Mouse (Mus musculus) common myeloid progenitor, adult 5-6 weeks (primary cell): ENCODE results near the gene Gramd1b. TPM values are rescaled to one million over a fixed set of nuclear protein-coding genes. Genes with fewer than 3 reads are reported as not detected.

Source experiments
- ATAC-seq: replicated peaks from 2 replicates; pipeline ENCODE4 v1.8.0; 2016; ENCODE audit warnings: low read depth, mild to moderate bottlenecking, moderate TSS enrichment, inconsistent platforms; ENCODE audit not compliant: poor library complexity, severe bottlenecking
- total RNA-seq: library from RNA; stranded (forward); fragments of 200-1000, 187-1606 nt; gene quantifications from 2 replicates; pipeline ENCODE4 v1.2.3, GENCODE M21; 2017

Gramd1b gene
- total RNA-seq, 1 experiment from 2014 or later = 8.5 TPM

- no peak for ATAC-seq
Measured at GRCm38 (mm10) chr9:40405804-40406203, 125.4 kb downstream of the Gramd1b start.

- ATAC-seq = no peak
Measured at GRCm38 (mm10) chr9:40405263-40405662, 125.9 kb downstream of the Gramd1b start.

- ATAC-seq = no peak
Measured at GRCm38 (mm10) chr9:40404637-40405036, 126.5 kb downstream of the Gramd1b start.

GRCm38 (mm10) chr9:40403750-40404149 lies 127.4 kb downstream of the Gramd1b start:
- no peak for ATAC-seq

GRCm38 (mm10) chr9:40401818-40402217 lies 129.4 kb downstream of the Gramd1b start:
- no peak for ATAC-seq

GRCm38 (mm10) chr9:40400854-40401253 lies 130.3 kb downstream of the Gramd1b start:
- ATAC-seq = no peak

GRCm38 (mm10) chr9:40400171-40400570 lies 131.0 kb downstream of the Gramd1b start:
- no peak for ATAC-seq

GRCm38 (mm10) chr9:40399359-40399932 lies 131.7 kb downstream of the Gramd1b start:
- ATAC-seq = no peak

- ATAC-seq = no peak
Measured at GRCm38 (mm10) chr9:40397471-40398245, 133.5 kb downstream of the Gramd1b start.

- peak; percentile 88 for ATAC-seq
Measured at GRCm38 (mm10) chr9:40397036-40397435, 134.1 kb downstream of the Gramd1b start.

GRCm38 (mm10) chr9:40396171-40396570 lies 135.0 kb downstream of the Gramd1b start:
- ATAC-seq = no peak

- peak; percentile 48 for ATAC-seq
Measured at GRCm38 (mm10) chr9:40391852-40392695, 139.1 kb downstream of the Gramd1b start.

- peak; percentile 64 for ATAC-seq
Measured at GRCm38 (mm10) chr9:40391359-40391758, 139.8 kb downstream of the Gramd1b start.

GRCm38 (mm10) chr9:40390904-40391303 lies 140.3 kb downstream of the Gramd1b start:
- peak; percentile 64 for ATAC-seq

GRCm38 (mm10) chr9:40390396-40390760 lies 140.8 kb downstream of the Gramd1b start:
- ATAC-seq = no peak

- ATAC-seq = no peak
Measured at GRCm38 (mm10) chr9:40389669-40390395, 141.4 kb downstream of the Gramd1b start.

GRCm38 (mm10) chr9:40389175-40389574 lies 142.0 kb downstream of the Gramd1b start:
- peak; percentile 49 for ATAC-seq

- no peak for ATAC-seq
Measured at GRCm38 (mm10) chr9:40384781-40385180, 146.4 kb downstream of the Gramd1b start.

GRCm38 (mm10) chr9:40382508-40382907 lies 148.7 kb downstream of the Gramd1b start:
- no peak for ATAC-seq
